Mouse (Mus musculus) left cerebral cortex, adult 2 months (tissue): Measurements from ENCODE around the gene Prkce. TPM values are rescaled to one million over a fixed set of nuclear protein-coding genes. Genes with fewer than 3 reads are reported as not detected.
A peak's percentile ranks its signal among the peaks of the same experiment; 100 is the strongest.

ENCODE experiments used
- DNase-seq, 2 experiments: peaks; one replicate each; pipeline ENCODE4 v3.0.0; 2021 to 2022; ENCODE audit warnings: low spot score in 2 of 2, mixed read lengths in 1 of 2; ENCODE audit errors: extremely low spot score in 1 of 2
- H3K27ac ChIP-seq: fragments of 200-600 bp; 2 replicates; pipeline ENCODE4 v1.8.1; 2022
- H3K4me3 ChIP-seq: fragments of 200-600 bp; 2 replicates; pipeline ENCODE4 v1.8.1; 2022
- CTCF ChIP-seq: fragments of 200-600 bp; IDR thresholded peaks from 2 replicates; pipeline ENCODE4 v1.8.1; 2022; ENCODE audit warnings: antibody characterized with exemption, mild to moderate bottlenecking, moderate library complexity
- intact Hi-C: fragments of 180-260 bp; cut with DNase I; formaldehyde crosslinking; loops from one replicate; pipeline ENCODE4 v1.15.1; 2025
- total RNA-seq, 2 experiments: library from RNA; stranded (reverse); gene quantifications; 2 replicates each; pipeline ENCODE4 v1.2.3; 2021

Gene Prkce
- total RNA-seq, 2 experiments from 2014 or later: 277 to 284 TPM

DNA sequence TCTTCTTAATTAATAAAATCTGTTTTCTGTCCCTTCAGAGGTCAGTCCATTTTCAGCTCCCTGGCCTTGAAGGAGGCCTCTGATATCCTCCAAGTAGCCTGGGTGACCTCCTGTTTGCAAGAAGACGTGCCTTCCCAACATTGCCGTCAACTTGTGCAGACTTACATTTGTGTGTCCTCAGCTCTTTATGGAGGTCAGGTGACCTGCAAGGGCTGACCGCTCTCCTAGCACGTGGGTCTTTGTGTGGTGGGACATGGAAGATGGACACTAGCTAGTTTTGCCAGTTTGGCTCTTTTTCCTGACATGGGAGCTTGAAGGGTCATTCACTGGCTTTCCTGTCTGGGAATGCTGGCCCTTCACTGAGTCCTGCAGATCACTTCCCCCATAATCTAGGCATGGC, 440.4 kb downstream of the Prkce start:
- DNase-seq: no peak
- TF ChIP-seq CTCF: no peak
- intact Hi-C loops: no loop called here
- Histone ChIP-seq H3K27ac (no peak overlapping the region), H3K4me3 (no peak overlapping the region)

DNA sequence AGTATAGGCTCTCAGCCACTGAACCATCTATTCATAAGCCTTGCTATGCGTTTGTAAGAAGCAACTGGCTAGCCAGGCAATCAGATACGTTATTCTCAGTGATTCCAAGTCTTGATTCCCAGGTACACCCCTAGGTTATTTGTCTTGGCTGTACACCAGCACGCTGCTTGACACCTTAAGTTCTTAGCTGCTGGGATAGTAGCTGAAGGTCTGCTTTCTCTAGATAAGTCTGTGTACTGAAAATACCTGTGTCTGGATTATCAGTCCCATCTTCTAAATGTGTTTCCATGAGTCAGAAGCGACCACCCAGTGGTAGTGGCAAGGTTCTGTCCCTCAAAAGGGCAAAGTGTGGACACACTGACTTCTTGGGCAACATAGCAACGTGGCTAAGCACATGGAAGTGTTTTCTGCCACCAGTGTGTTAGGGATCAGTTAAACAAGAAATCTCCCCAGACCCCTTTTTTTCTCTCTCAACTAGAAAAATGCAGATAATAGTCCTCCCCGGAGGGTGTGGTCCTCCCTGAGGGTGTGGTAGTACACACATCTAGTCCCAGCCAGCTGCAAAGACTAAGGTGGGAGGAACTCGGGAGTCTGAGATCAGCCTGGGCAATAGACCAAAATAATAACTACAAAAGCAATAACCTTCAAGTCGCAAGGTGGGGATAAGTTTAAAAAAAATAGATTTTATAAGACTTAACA, 442.8 kb downstream of the Prkce start:
- no peak for DNase-seq
- intact Hi-C loops: no loop called here
- Histone ChIP-seq H3K4me3 (no peak overlapping the region), H3K27ac (no peak overlapping the region)
- no peak for TF ChIP-seq CTCF

DNA sequence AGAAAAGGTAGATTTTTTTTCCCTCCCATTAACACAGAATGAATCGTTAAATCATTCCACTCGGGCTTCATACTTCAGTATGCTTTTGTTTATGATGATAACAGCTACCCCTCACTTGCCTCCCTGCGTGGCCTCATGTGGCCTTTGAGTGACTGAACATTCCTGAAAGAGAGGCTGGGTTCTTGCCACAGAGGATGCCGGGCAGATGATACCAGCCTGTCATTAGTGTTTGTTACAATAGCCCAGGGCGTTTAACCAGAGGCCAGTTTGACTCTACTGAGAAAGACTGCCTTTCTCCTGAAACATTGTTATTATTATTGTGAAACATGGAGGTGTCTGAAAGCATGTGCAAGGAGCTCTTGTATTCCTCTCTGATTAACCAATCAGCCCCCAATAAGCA, 444.2 kb downstream of the Prkce start:
- no peak for TF ChIP-seq CTCF
- no peak for DNase-seq
- no peak overlapping the region for H3K4me3 ChIP-seq
- no peak overlapping the region for H3K27ac ChIP-seq
- intact Hi-C loops: no loop called here

DNA sequence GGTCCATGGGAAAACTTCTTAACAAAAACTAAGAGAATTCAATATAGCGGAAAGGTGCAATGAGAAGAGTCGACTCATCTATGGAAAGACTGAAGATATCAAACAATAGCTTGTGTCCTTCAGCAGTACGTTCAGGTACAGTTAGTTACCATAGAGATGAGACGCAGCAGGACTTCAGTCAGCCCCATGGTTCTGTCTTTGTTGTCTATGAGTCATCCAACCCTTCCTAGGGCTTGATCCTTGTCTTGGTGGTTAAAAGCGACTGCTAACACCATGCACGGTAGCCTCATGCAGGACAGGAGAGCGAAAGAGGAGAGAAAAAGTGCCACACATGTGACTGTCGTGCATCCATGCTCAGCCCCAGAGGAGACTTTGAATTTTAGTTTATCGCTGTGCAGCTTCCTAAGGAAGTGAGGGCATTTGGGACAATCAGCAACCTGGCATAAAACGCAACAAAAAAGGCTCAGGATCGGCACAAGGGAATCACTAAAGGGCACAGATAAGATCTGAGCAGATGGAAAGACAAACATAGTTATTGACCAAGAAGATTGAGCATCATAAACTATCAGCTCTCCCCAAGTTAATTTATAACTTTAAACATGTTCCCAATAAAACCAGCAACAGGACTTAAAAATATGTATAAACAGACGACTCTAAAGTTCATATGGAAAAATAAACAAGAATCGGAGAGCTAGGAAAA, 448.2 kb downstream of the Prkce start:
- TF ChIP-seq CTCF: no peak
- intact Hi-C loops: no loop called here
- Histone ChIP-seq H3K4me3 (no peak overlapping the region), H3K27ac (no peak overlapping the region)
- DNase-seq: no peak

DNA sequence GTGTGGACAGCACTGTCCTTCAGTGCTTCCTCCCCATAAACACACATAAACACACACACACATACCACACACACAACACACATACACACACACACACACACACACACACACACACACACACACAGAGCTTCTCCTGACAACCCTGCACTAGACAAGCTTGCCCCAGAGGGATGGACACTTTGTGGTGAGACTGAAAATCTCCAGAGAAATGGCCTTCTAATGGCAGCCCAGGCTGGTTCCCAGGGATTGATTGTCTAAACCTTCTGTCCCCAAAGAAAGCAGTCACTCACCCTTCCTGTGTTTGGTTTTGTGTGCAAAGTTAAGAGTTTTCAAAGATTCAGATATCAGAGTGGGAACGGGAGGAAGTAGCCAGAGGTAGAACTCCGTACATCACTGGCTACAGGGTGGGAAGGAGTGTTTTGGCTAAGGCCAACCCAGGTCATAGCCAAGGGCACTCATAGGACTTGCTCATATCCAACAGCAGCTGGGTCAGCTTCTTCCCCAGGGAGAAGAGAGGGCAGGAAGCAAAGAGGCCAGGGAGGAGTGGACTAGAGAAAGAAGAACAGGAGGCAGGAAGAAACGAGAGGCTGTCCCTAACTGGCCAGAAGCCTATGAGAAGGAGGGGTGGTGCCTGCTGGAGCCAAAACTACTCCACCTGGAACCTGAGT, 450.1 kb downstream of the Prkce start:
- no peak for DNase-seq

DNA sequence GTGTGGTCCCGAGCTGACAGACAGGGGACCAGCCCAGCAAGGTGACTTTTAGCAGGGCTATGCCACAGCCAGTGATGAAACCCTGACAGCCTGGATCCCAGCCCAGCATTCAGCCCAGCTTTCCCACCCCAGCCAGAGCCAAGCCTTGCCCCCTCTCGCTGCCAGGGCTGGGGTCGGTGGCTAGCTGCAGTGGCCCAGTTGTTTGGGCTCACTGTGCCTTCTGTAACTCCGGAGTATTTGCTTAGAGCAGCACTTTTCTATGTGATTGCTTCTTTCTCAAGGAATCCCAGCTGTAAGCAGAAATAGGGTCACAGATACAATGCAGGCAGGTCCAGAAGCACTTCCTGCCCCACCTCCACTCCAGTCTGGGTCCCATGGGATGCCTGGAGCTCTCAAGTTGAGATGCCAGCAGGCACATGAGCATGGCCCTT, 450.9 kb downstream of the Prkce start:
- intact Hi-C loops: no loop called here
- TF ChIP-seq CTCF: no peak
- Histone ChIP-seq H3K4me3 (no peak overlapping the region), H3K27ac (peak overlapping the region; percentile 20; the same call in 1 of the 2 replicates)
- DNase-seq: no peak

More for the DNA sequence above, 450.1 kb downstream of the Prkce start:
- Histone ChIP-seq H3K27ac (no peak overlapping the region), H3K4me3 (no peak overlapping the region)
- no peak for TF ChIP-seq CTCF
- intact Hi-C loops: no loop called here

DNA sequence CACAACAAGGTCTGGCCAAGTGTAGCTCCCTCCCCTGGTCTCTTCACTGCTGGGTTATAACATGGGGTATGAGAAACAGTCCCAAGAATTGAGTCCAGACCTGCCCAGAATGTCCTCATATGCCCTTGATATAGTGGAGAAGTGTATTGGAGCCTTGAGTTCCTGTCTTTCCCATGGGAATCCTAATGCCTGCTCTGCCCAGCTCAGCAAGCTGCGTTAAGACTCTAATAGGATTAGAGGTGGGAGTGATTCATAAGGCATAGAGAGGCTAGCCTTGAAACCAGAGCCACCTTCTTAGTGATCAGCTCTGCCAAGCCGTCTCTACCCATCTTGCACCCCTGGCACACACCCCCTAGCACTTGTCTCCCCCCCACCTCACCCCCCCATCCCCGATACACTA, 455.3 kb downstream of the Prkce start:
- intact Hi-C loops: no loop called here
- Histone ChIP-seq H3K4me3 (no peak overlapping the region), H3K27ac (no peak overlapping the region)
- no peak for TF ChIP-seq CTCF
- no peak for DNase-seq

DNA sequence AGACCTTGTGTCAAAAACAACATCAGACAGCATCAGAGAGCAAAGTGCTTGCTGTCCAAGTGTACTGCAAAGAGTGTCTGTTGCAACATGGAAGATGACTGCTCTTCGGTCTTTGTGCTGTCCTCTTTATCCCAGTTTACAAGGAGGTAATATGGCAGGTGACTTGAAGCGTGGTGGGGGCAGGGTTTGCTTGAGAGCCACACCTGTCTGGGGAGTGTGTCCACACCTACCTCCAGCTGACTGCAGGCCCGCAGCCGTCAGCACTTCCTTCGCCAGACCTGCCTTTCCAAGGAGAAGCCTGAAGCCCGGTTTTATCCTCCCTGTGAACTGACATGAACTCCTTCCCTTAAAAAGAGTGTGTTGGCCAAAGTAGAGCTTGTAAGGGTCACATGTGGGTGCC, 458.9 kb downstream of the Prkce start:
- no peak for TF ChIP-seq CTCF
- intact Hi-C loops: no loop called here
- no peak for DNase-seq
- Histone ChIP-seq H3K4me3 (no peak overlapping the region), H3K27ac (no peak overlapping the region)

DNA sequence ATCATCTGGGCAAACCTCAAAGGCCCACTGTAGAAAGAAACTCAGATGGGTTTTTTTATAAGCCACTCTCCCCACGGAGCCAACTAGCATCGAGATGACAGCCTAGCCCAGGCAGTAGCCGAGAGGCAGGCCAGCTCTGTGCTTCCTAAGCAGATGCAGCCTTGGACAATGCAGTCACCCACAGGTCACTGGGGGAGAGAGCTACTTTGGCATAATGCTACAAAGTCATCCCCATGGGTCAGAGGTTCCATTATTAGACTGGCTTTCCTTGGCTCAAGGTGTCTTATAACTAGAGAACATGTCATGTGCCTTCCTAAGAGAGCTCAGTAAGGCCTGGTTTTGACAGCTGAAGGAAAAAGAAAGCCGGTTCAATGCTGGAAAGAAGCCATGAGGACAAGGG, 465.5 kb downstream of the Prkce start:
- TF ChIP-seq CTCF: no peak
- Histone ChIP-seq H3K4me3 (no peak overlapping the region), H3K27ac (no peak overlapping the region)
- no peak for DNase-seq
- intact Hi-C loops: no loop called here

DNA sequence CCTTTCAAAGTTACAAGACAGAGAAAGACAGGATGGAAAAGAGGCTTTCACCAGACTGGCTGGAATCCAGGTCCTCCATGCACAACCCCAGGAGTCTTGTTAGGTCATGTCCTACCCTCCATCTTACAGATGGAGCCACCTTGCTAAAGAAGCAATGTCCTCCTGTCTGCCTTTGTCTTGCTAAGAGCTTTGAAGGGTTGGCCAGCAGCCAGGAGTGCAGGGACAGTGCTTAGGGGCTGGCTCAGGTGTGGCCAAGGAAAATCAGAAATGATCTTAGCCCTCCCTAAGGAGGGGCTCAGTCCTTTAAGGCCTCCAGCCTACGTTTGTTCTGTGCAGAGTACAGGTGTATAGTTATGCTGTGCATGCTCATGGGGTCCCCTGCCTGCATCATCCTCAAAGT, 469.7 kb downstream of the Prkce start:
- Histone ChIP-seq H3K27ac (no peak overlapping the region), H3K4me3 (no peak overlapping the region)
- intact Hi-C loops: no loop called here
- TF ChIP-seq CTCF: no peak
- no peak for DNase-seq

DNA sequence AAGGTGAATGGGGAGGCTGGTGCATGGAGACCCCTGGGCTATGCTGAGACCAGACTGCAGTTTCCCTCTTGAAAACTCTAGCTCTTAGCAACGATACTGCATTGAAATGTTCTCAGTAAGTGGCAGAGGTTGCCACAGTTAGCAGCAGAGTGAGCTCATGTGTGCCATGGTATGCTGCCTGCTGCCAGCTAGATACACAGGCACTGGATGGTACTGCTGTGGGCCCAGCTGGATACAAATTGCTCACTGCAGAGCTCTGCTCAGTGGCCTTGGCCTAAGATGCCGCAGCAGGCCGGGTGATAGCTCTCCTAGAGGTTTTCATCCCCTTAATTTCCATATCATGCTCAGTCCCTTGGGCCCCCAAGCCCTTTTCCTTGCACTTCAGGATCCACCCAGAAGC, 471.7 kb downstream of the Prkce start:
- H3K27ac ChIP-seq: no peak overlapping the region
- DNase-seq: no peak
- no peak overlapping the region for H3K4me3 ChIP-seq
- intact Hi-C loops: no loop called here
- no peak for TF ChIP-seq CTCF

DNA sequence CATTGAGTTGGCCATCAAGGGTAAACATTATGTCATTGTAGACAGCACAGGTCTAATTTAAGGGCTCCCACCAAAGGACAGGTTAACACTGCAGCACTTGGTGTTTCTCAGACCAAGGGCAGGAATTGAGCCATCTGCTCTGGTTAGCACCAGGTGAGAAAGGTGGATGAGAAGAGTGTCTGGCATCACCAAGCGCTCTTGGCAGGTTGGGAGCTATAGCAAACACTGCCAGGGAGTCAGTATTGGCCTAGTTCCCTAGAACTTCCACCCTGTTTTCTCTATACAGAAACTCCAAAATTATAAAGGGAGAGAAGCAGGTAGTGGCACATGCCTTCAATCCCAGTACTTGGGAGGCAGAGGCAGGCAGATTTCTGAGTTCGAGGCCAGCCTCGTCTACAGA, 479.6 kb downstream of the Prkce start:
- H3K4me3 ChIP-seq: no peak overlapping the region
- intact Hi-C loops: no loop called here
- H3K27ac ChIP-seq: no peak overlapping the region
- no peak for TF ChIP-seq CTCF
- DNase-seq: no peak
